Mouse (Mus musculus) cerebellum, adult 2 months (tissue): Measurements from ENCODE around the gene Vpreb1. TPM values are rescaled to one million over a fixed set of nuclear protein-coding genes. Genes with fewer than 3 reads are reported as not detected.
A peak's percentile ranks its signal among the peaks of the same experiment; 100 is the strongest.

Experiments used
- DNase-seq, 2 experiments: peaks; one replicate each; pipeline ENCODE4 v3.0.0; 2021
- H3K27ac ChIP-seq: fragments of 200-500 bp; 2 replicates; pipeline ENCODE4 v1.5.1; 2012; ENCODE audit warnings: low read length, control low read depth, inconsistent platforms; ENCODE audit not compliant: insufficient read depth
- H3K27me3 ChIP-seq: fragments of 200-500 bp; 2 replicates; pipeline ENCODE4 v1.6.1; 2012; ENCODE audit warnings: inconsistent platforms, mild to moderate bottlenecking, low read length, moderate library complexity; ENCODE audit not compliant: control insufficient read depth, insufficient read depth
- H3K4me1 ChIP-seq: fragments of 200-500 bp; 2 replicates; pipeline ENCODE4 v1.6.1; 2011; ENCODE audit warnings: low read length; ENCODE audit not compliant: control insufficient read depth, insufficient read depth
- H3K4me3 ChIP-seq: fragments of 200-500 bp; replicated peaks from 2 replicates; pipeline ENCODE3; 2011; ENCODE audit warnings: mild to moderate bottlenecking, low read depth, low read length, control low read depth; ENCODE audit not compliant: insufficient read depth
- CTCF ChIP-seq: fragments of 200-500 bp; IDR thresholded peaks from 2 replicates; pipeline ENCODE4 v1.5.1; 2011; ENCODE audit warnings: low read depth, mild to moderate bottlenecking, control low read depth, low read length, moderate library complexity, borderline replicate concordance; ENCODE audit not compliant: insufficient read depth
- POLR2A ChIP-seq: fragments of 200-500 bp; IDR thresholded peaks from 2 replicates; pipeline ENCODE4 v1.6.1; 2011; ENCODE audit warnings: low read length, control low read depth, borderline replicate concordance; ENCODE audit not compliant: insufficient read depth
- WGBS: fragments of 180-500 bp; shearing (Covaris S2); methylation state at CpG from one replicate; pipeline ENCODE4 v1.1.7; 2018; 5-methylcytosine and 5-hydroxymethylcytosine counted together
- polyA plus RNA-seq: library from polyadenylated mRNA; depleted of rRNA; stranded (reverse); fragments of >200 nt; gene quantifications from 2 replicates; pipeline ENCODE4 v1.2.3, GENCODE M21; 2012; rRNA removed

Vpreb1 gene
- polyA plus RNA-seq = 0.40 TPM in 1 of 2 replicates, not detected in the other

GRCm38 (mm10) chr16:16870617-16871331, at the start of gene Vpreb1, which contains the start of gene Top3b:
Vpreb1 (minus strand) TSS chr16:16870843.
Top3b (plus strand) TSS chr16:16870736.
- peak; percentile 89 to 90 for DNase-seq
- Histone ChIP-seq H3K4me1 (no peaks in the 10 kb centered on the region; the same call in 1 of the 2 replicates), H3K27me3 (no peaks in the 10 kb centered on the region), H3K4me3 (peak within 1 kb of the TSS; percentile 72), H3K27ac (peak within 1 kb of the TSS; percentile 17)
- TF ChIP-seq CTCF (no peak), POLR2A (peak; percentile 72)
- WGBS = under 1% methylated on average over 49 of the region's 49 CpGs

GRCm38 (mm10) chr16:16918441-16919117, 47.9 kb upstream of the Vpreb1 start:
- Histone ChIP-seq H3K27ac (no peak overlapping the region), H3K4me3 (no peak overlapping the region), H3K27me3 (no peaks in the 10 kb centered on the region), H3K4me1 (no peaks in the 10 kb centered on the region; the same call in 1 of the 2 replicates)
- no peak for TF ChIP-seq POLR2A
- TF ChIP-seq CTCF = no peak
- no peak for DNase-seq
- 67% methylated on average over 7 of the region's 7 CpGs for WGBS

- 84% methylated on average over 1 of the region's 1 CpGs for WGBS
- Histone ChIP-seq H3K27me3 (no peaks in the 10 kb centered on the region), H3K27ac (no peak overlapping the region), H3K4me1 (no peaks in the 10 kb centered on the region), H3K4me3 (no peak overlapping the region)
- DNase-seq = no peak
- TF ChIP-seq CTCF = no peak
- no peak for TF ChIP-seq POLR2A
These were observed 42.8 kb upstream of the Vpreb1 start for GRCm38 (mm10) chr16:16913440-16913839.

- Histone ChIP-seq H3K4me1 (no peaks in the 10 kb centered on the region; the same call in 1 of the 2 replicates), H3K27ac (no peak overlapping the region), H3K4me3 (no peak overlapping the region), H3K27me3 (no peaks in the 10 kb centered on the region)
- TF ChIP-seq POLR2A = no peak
- TF ChIP-seq CTCF = peak; percentile 87
- peak; percentile 69 to 76 for DNase-seq
- WGBS = 26% methylated on average over 13 of the region's 13 CpGs
These were observed 41.3 kb upstream of the Vpreb1 start for GRCm38 (mm10) chr16:16911641-16912597.

- H3K27me3 ChIP-seq = no peaks in the 10 kb centered on the region
- H3K4me3 ChIP-seq = no peak overlapping the region
- TF ChIP-seq CTCF (no peak), POLR2A (no peak)
- WGBS = 56% methylated on average over 6 of the region's 6 CpGs
- no peak for DNase-seq
- H3K27ac ChIP-seq = no peak overlapping the region
- peaks cover 2% of the 10 kb centered on the region; the same call in 1 of the 2 replicates for H3K4me1 ChIP-seq
These were observed 37.2 kb upstream of the Vpreb1 start for GRCm38 (mm10) chr16:16907799-16908198.

GRCm38 (mm10) chr16:16903188-16903587, 32.5 kb upstream of the Vpreb1 start:
- 41% methylated on average over 5 of the region's 5 CpGs for WGBS
- Histone ChIP-seq H3K27ac (no peak overlapping the region), H3K4me3 (no peak overlapping the region), H3K4me1 (peaks cover 13% of the 10 kb centered on the region), H3K27me3 (no peaks in the 10 kb centered on the region)
- no peak for DNase-seq
- TF ChIP-seq CTCF (no peak), POLR2A (no peak)

GRCm38 (mm10) chr16:16902329-16902728, 31.7 kb upstream of the Vpreb1 start:
- Histone ChIP-seq H3K4me1 (peaks cover 13% of the 10 kb centered on the region), H3K27ac (no peak overlapping the region), H3K27me3 (no peaks in the 10 kb centered on the region), H3K4me3 (no peak overlapping the region)
- TF ChIP-seq POLR2A (no peak), CTCF (no peak)
- no peak for DNase-seq
- 80% methylated on average over 4 of the region's 4 CpGs for WGBS
